Mouse (Mus musculus) adrenal gland, adult 18-20 months (tissue): Measurements from ENCODE around the gene Rtn4rl2. TPM values are rescaled to one million over a fixed set of nuclear protein-coding genes. Genes with fewer than 3 reads are reported as not detected.

Source experiments
- microRNA-seq, 2 experiments: library from miRNA; unstranded; fragments of <30 nt; microRNA quantifications; one replicate each; pipeline ENCODE4 v1.2.0; 2021; ENCODE audit warnings: borderline number of aligned reads in 2 of 2
- total RNA-seq, 2 experiments: library from RNA; stranded (reverse); gene quantifications; 1 replicate in 1 of 2; 2 replicates in 1 of 2; pipeline ENCODE4 v1.2.3; 2021

Rtn4rl2 gene
- total RNA-seq, 2 experiments from 2014 or later: 1.9 to 2.4 TPM

Small RNA genes within 50 kb of the gene (microRNA-seq; reads per million reads assigned to microRNA genes)
- 0 reads per million in 2 experiments for gene Gm24332

Other genes with a start within 250 kb of the Rtn4rl2 start
- gene Ctnnd1, start 235.9 kb downstream of the Rtn4rl2 start, total RNA-seq: 100 to 1,000 TPM; 123 to 129 TPM
- under 1 TPM in 1 of 2 experiments, not detected in 1; 0.10 TPM for gene Btbd18, start 227.6 kb downstream of the Rtn4rl2 start, total RNA-seq
- gene Selenoh, start 215.9 kb downstream of the Rtn4rl2 start, total RNA-seq: 10 to 100 TPM; 21.9 to 28.8 TPM
- not detected for gene Gm28635, start 208.7 kb downstream of the Rtn4rl2 start, total RNA-seq
- 10 to 100 TPM; 22.7 to 25.9 TPM for gene Med19, start 208.3 kb downstream of the Rtn4rl2 start, total RNA-seq
- gene Tmx2, start 207.6 kb downstream of the Rtn4rl2 start, total RNA-seq: 100 to 1,000 TPM; 146 to 179 TPM
- gene Zdhhc5, start 171.5 kb downstream of the Rtn4rl2 start, total RNA-seq: 10 to 100 TPM; 62.0 to 70.2 TPM
- 10 to 100 TPM; 13.4 to 15.3 TPM for gene Clp1, start 159.4 kb downstream of the Rtn4rl2 start, total RNA-seq
- 1 to 10 TPM; 4.8 to 5.1 TPM for gene Ypel4, start 152.7 kb downstream of the Rtn4rl2 start, total RNA-seq
- gene Gm19426, start 143.1 kb downstream of the Rtn4rl2 start, total RNA-seq: 1 to 10 TPM; 1.5 to 1.8 TPM
- gene Serping1, start 111.3 kb downstream of the Rtn4rl2 start, total RNA-seq: 100 to 1,000 TPM in 1 of 2 experiments, 10 to 100 TPM in 1; 78.6 to 115 TPM
- 10 to 100 TPM; 17.6 to 26.4 TPM for gene Ube2l6, start 87.9 kb downstream of the Rtn4rl2 start, total RNA-seq
- gene Smtnl1, start 64.1 kb downstream of the Rtn4rl2 start, total RNA-seq: under 1 TPM in 1 of 2 experiments, not detected in 1; 0.32 TPM
- gene Timm10, start 59.7 kb downstream of the Rtn4rl2 start, total RNA-seq: 10 to 100 TPM; 45.8 to 59.0 TPM
- gene Slc43a1, start 47.9 kb downstream of the Rtn4rl2 start, total RNA-seq: 1 to 10 TPM; 9.3 to 9.4 TPM
- 10 to 100 TPM; 61.3 to 67.3 TPM for gene Slc43a3, start 49.9 kb upstream of the Rtn4rl2 start, total RNA-seq
- not detected for gene Prg2, start 93.8 kb upstream of the Rtn4rl2 start, total RNA-seq
- gene Prg3, start 101.5 kb upstream of the Rtn4rl2 start, total RNA-seq: not detected
- 100 to 1,000 TPM in 1 of 2 experiments, 10 to 100 TPM in 1; 96.5 to 122 TPM for gene Ssrp1, start 150.5 kb upstream of the Rtn4rl2 start, total RNA-seq
- gene P2rx3, start 150.8 kb upstream of the Rtn4rl2 start, total RNA-seq: under 1 TPM; 0.74 to 0.86 TPM
- gene Tnks1bp1, start 161.3 kb upstream of the Rtn4rl2 start, total RNA-seq: 10 to 100 TPM; 82.1 to 89.6 TPM
- 1 to 10 TPM; 4.2 to 7.1 TPM for gene Aplnr, start 249.5 kb upstream of the Rtn4rl2 start, total RNA-seq